Mouse (Mus musculus): ENCODE measurements at regions not wholly inside any gene's neighbourhood (a gene's known extent, or its start where the extent isn't known, plus 50 kb on each side); places are given as distances from the start of the nearest gene placed in this dataset.

DNA sequence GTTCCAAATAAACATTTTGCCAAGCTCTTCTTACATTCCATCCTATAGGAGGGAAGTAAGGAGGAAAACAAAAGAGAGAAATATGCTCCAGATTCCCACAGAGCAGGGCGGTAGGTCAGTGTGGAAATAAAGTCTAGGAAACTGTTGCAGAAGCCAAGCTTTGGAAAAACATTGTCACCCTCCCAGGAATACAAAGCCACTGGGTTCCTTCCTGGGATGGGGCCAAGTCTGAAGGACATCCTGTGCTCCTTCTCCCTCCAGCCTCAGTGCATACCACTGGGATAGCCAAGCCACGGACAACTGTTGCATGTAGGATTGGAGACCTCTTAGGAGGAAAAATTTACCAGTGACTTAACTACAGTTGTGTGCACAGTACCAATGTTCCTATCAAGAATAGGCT is 195.8 kb upstream of the Cdyl start:
- DNase-seq (ENCODE audit: low spot score), result no peak
- H3K27me3 ChIP-seq (ENCODE audit: low read depth, poor library complexity, severe bottlenecking), result no peaks in the 10 kb centered on the region
- no peak overlapping the region for H3K27ac ChIP-seq
- H3K9me3 ChIP-seq (replicated peaks), result no peaks in the 10 kb centered on the region
- 93% methylated on average over 2 of the region's 2 CpGs for WGBS
- H3K36me3 ChIP-seq, result no peaks in the 10 kb centered on the region
- H3K4me3 ChIP-seq, result no peak overlapping the region
- H3K4me1 ChIP-seq, result 0 out of 2 replicates have a peak, but pooled peaks cover 3% of the 10 kb centered on the region

GRCm38 (mm10) chr13:35469361-35470198 is 190.1 kb upstream of the Cdyl start:
- Histone ChIP-seq H3K27ac (no peak overlapping the region), H3K9me3 (replicated peaks) (no peaks in the 10 kb centered on the region), H3K36me3 (no peaks in the 10 kb centered on the region), H3K27me3 (ENCODE audit: low read depth, poor library complexity, severe bottlenecking) (no peaks in the 10 kb centered on the region), H3K4me3 (no peak overlapping the region), H3K4me1 (no peaks in the 10 kb centered on the region)
- no peak for DNase-seq (ENCODE audit: low spot score)
- WGBS, result 84% methylated on average over 11 of the region's 11 CpGs

DNA sequence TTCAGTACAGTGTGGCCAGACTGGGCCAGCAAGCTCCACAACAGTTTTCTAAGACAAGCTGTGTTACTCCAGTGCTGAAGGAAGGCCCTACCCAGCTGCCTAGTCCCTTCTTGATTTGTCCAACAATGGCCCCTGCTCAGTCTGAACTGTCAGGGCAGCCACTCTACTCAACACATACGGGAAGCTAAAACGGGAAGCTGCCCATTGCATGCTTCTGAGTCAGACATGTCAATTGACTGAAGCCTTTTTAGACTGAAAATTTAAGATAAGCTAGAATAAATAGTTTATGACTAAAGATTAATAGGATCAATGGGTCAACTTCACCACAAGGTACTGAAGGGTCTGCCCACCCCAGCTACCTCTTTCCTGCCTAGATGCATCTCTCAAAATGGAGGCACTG is 181.4 kb upstream of the Cdyl start:
- 94% methylated on average over 2 of the region's 2 CpGs for WGBS
- H3K27me3 ChIP-seq (ENCODE audit: low read depth, poor library complexity, severe bottlenecking), result no peaks in the 10 kb centered on the region
- no peaks in the 10 kb centered on the region for H3K4me1 ChIP-seq
- DNase-seq (ENCODE audit: low spot score), result no peak
- no peak overlapping the region for H3K4me3 ChIP-seq
- H3K36me3 ChIP-seq, result no peaks in the 10 kb centered on the region
- no peak overlapping the region for H3K27ac ChIP-seq
- no peaks in the 10 kb centered on the region for H3K9me3 ChIP-seq (replicated peaks)

DNA sequence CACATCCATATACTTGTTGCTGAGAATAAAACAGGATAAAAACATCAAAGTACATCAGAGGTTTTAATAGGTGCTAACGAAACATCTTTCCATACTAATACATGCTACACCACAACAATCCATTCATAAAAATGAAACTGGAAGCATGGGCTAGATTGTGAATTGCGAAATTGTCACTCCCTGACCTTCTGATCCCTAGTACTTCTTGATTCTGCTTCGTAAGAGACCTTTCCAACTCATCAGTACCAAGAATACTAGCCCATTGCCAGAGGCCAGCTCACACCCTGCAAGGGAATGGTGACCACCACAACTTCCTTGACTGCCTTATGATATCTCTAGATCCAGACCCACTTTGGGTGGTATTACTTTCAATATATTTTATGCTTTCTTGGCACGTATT is 177.3 kb upstream of the Cdyl start:
- Histone ChIP-seq H3K9me3 (replicated peaks) (no peaks in the 10 kb centered on the region), H3K4me3 (no peak overlapping the region), H3K36me3 (no peaks in the 10 kb centered on the region), H3K27me3 (ENCODE audit: low read depth, poor library complexity, severe bottlenecking) (no peaks in the 10 kb centered on the region), H3K4me1 (no peaks in the 10 kb centered on the region), H3K27ac (no peak overlapping the region)
- WGBS, result 90% methylated on average over 4 of the region's 4 CpGs
- DNase-seq (ENCODE audit: low spot score), result no peak

DNA sequence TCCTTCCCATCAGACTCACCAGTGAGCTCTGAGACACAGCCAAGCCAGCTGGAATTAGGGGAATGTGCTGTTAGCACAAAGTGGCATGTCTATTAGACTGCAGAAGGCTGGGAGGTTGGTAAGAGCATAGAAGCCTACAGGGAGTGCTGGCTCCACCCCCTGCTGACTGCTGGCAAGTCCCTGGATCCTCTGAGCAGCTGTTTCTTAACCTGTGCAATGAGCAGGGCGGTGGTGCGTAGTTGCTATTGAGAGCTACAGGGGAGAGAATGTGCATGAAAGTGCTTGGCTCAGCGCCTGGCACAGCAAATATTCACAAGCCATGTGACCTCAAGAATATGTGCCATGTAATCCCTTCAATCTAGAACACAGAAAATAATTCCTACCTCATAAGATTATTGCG is 173.5 kb upstream of the Cdyl start:
- no peak for DNase-seq (ENCODE audit: low spot score)

DNA sequence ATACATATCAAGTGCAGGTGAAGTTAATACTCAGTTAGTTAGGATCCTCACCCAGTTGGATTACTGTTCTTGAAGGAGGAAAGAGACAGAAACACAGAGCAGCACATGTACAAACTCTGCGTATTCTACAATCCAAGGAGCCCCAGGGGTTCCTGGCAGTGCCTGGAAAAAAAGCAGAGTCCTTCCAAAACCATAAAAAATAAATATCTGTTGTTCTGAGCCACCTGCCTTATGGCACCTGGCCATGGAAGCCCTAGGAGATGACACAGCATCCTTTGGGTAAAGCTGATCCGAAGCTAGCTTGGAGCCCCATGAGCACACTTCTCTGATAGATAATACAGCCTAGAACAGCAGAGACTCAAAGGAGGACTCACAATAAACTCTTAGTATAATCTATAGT is 159.9 kb upstream of the Cdyl start:
- no peaks in the 10 kb centered on the region for H3K27me3 ChIP-seq (ENCODE audit: low read depth, poor library complexity, severe bottlenecking)
- H3K27ac ChIP-seq, result no peak overlapping the region
- no peaks in the 10 kb centered on the region for H3K36me3 ChIP-seq
- no peak for DNase-seq (ENCODE audit: low spot score)
- peaks cover 40% of the 10 kb centered on the region for H3K4me1 ChIP-seq
- WGBS, result 91% methylated on average over 2 of the region's 2 CpGs
- no peaks in the 10 kb centered on the region for H3K9me3 ChIP-seq (replicated peaks)
- no peak overlapping the region for H3K4me3 ChIP-seq

More for the DNA sequence above, 173.5 kb upstream of the Cdyl start:
- no peaks in the 10 kb centered on the region for H3K9me3 ChIP-seq (replicated peaks)
- H3K27me3 ChIP-seq (ENCODE audit: low read depth, poor library complexity, severe bottlenecking), result no peaks in the 10 kb centered on the region
- no peak overlapping the region for H3K4me3 ChIP-seq
- H3K36me3 ChIP-seq, result no peaks in the 10 kb centered on the region
- 87% methylated on average over 4 of the region's 4 CpGs for WGBS
- no peaks in the 10 kb centered on the region for H3K4me1 ChIP-seq
- no peak overlapping the region for H3K27ac ChIP-seq

GRCm38 (mm10) chr13:35500891-35501290 is 158.7 kb upstream of the Cdyl start:
- WGBS, result 18% methylated on average over 5 of the region's 5 CpGs
- H3K9me3 ChIP-seq (replicated peaks), result no peaks in the 10 kb centered on the region
- peak; percentile 44 for DNase-seq (ENCODE audit: low spot score)

DNA sequence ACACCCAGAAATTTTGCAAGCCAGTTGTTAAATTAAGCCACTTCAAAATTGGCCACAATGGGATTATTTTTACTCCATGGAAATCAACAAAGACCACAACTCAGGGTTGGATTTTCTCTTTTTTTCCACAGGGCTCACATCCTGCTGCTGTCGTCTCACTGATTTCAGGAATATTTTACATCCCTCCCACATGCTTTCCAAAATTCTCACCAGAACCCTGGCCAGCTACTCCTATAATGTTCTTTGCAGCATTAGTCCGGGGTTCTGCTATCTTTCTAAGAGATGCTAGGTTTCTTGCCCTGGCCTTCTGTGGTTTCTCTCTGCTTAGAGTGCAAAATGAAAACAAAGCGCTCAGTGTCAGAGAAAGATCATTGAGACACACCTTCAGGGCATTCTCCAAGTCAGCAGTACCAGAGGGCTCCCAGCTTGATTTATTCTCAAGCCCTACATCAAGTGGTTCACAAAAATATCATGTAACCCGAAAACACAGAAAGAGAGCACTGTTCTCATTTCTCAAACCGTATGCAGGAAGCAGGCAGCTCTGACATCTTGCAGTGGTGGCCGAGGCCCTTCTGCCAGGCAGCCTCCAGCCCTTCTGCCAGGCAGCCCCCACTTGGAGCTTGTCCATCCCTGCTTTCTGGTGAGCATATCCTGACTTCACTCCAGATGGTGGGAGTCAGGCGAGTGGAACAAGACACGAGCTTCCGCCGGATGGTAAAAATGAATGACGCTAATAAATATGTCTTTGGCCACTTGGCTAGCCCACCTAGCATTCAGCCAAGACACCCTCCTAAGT is 158.1 kb upstream of the Cdyl start:
- peaks cover 40% of the 10 kb centered on the region for H3K4me1 ChIP-seq
- DNase-seq (ENCODE audit: low spot score), result peak; percentile 37
- H3K9me3 ChIP-seq (replicated peaks), result no peaks in the 10 kb centered on the region
- peak overlapping the region; percentile 62 for H3K27ac ChIP-seq
- WGBS, result 39% methylated on average over 11 of the region's 11 CpGs
- no peak overlapping the region for H3K4me3 ChIP-seq
- H3K36me3 ChIP-seq, result no peaks in the 10 kb centered on the region
- H3K27me3 ChIP-seq (ENCODE audit: low read depth, poor library complexity, severe bottlenecking), result no peaks in the 10 kb centered on the region

More at GRCm38 (mm10) chr13:35500891-35501290, 158.7 kb upstream of the Cdyl start:
- H3K4me3 ChIP-seq, result no peak overlapping the region
- no peaks in the 10 kb centered on the region for H3K27me3 ChIP-seq (ENCODE audit: low read depth, poor library complexity, severe bottlenecking)
- peaks cover 40% of the 10 kb centered on the region for H3K4me1 ChIP-seq
- peak overlapping the region; percentile 66; the same call in 1 of the 2 replicates for H3K27ac ChIP-seq
- H3K36me3 ChIP-seq, result no peaks in the 10 kb centered on the region

- no peak for DNase-seq (ENCODE audit: low spot score)
- Histone ChIP-seq H3K9me3 (replicated peaks) (no peaks in the 10 kb centered on the region), H3K27ac (peak overlapping the region; percentile 62), H3K27me3 (ENCODE audit: low read depth, poor library complexity, severe bottlenecking) (no peaks in the 10 kb centered on the region), H3K4me1 (peaks cover 40% of the 10 kb centered on the region), H3K4me3 (no peak overlapping the region), H3K36me3 (no peaks in the 10 kb centered on the region)
- WGBS, result 50% methylated on average over 5 of the region's 5 CpGs
Measured at GRCm38 (mm10) chr13:35502147-35502522, 157.5 kb upstream of the Cdyl start.

GRCm38 (mm10) chr13:35503362-35503821 is 156.2 kb upstream of the Cdyl start:
- peak overlapping the region; percentile 73 for H3K27ac ChIP-seq
- H3K36me3 ChIP-seq, result no peaks in the 10 kb centered on the region
- H3K9me3 ChIP-seq (replicated peaks), result no peaks in the 10 kb centered on the region
- H3K4me1 ChIP-seq, result peaks cover 40% of the 10 kb centered on the region
- DNase-seq (ENCODE audit: low spot score), result peak; percentile 41
- 55% methylated on average over 17 of the region's 17 CpGs for WGBS
- 0 out of 2 replicates have a peak overlapping the region, but pooled peaks have one; percentile 17 for H3K4me3 ChIP-seq
- no peaks in the 10 kb centered on the region for H3K27me3 ChIP-seq (ENCODE audit: low read depth, poor library complexity, severe bottlenecking)

GRCm38 (mm10) chr13:35507195-35507594 is 152.4 kb upstream of the Cdyl start:
- DNase-seq (ENCODE audit: low spot score), result no peak
- no peak overlapping the region for H3K4me3 ChIP-seq
- WGBS, result 81% methylated on average over 1 of the region's 1 CpGs
- H3K9me3 ChIP-seq (replicated peaks), result no peaks in the 10 kb centered on the region
- H3K27ac ChIP-seq, result no peak overlapping the region
- no peaks in the 10 kb centered on the region for H3K36me3 ChIP-seq
- H3K27me3 ChIP-seq (ENCODE audit: low read depth, poor library complexity, severe bottlenecking), result no peaks in the 10 kb centered on the region
- H3K4me1 ChIP-seq, result peaks cover 19% of the 10 kb centered on the region

- no peaks in the 10 kb centered on the region for H3K9me3 ChIP-seq (replicated peaks)
- no peak overlapping the region for H3K4me3 ChIP-seq
- no peaks in the 10 kb centered on the region for H3K4me1 ChIP-seq
- H3K27ac ChIP-seq, result no peak overlapping the region
- no peaks in the 10 kb centered on the region for H3K27me3 ChIP-seq (ENCODE audit: low read depth, poor library complexity, severe bottlenecking)
- 81% methylated on average over 8 of the region's 8 CpGs for WGBS
- no peaks in the 10 kb centered on the region for H3K36me3 ChIP-seq
- no peak for DNase-seq (ENCODE audit: low spot score)
Measured at GRCm38 (mm10) chr13:35512029-35512507, 147.6 kb upstream of the Cdyl start.

DNA sequence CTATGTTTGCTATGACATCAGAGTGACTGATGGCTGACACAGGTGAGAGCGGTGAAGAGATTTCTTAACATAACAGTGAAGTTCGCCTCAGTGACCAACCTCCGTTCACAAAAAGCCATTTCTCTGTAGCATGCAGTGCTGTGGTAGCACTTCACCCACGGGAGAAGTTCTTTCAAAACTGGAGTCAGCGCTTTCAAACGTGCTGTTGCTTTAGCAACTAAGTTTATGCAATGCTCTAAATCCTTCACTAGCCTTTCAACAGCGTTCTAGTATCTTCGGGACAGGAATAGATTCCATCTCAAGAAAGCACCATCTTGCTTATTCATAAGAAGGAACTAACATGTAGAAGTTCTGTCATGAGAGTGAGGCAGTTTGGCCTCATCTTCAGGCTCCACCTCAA is 146.5 kb upstream of the Cdyl start:
- no peaks in the 10 kb centered on the region for H3K9me3 ChIP-seq (replicated peaks)
- no peaks in the 10 kb centered on the region for H3K36me3 ChIP-seq
- no peaks in the 10 kb centered on the region for H3K4me1 ChIP-seq
- 90% methylated on average over 8 of the region's 8 CpGs for whole genome bisulfite sequencing
- no peaks in the 10 kb centered on the region for H3K27me3 ChIP-seq (ENCODE audit: low read depth, poor library complexity, severe bottlenecking)
- H3K4me3 ChIP-seq, result no peak overlapping the region
- no peak for DNase-seq (ENCODE audit: low spot score)
- H3K27ac ChIP-seq, result no peak overlapping the region
